Mouse (Mus musculus) midbrain, embryonic 12.5 days (tissue): ENCODE measurements around the gene Bst1. TPM values are rescaled to one million over a fixed set of nuclear protein-coding genes. Genes with fewer than 3 reads are reported as not detected.

ENCODE experiments used
- ATAC-seq: fragments of 200-750 bp; cut with Nextera tagmentation; 2 replicates; pipeline ENCODE4 v1.8.0; 2017; ENCODE audit warnings: low read depth, moderate TSS enrichment, moderate library complexity; ENCODE audit not compliant: low FRiP score
- H3K27ac ChIP-seq: fragments of 300-500 bp; sonication (generic); replicated peaks from 2 replicates; pipeline ENCODE4 v1.5.1; 2016; ENCODE audit warnings: mild to moderate bottlenecking
- H3K27me3 ChIP-seq: fragments of 300-500 bp; sonication (generic); 2 replicates; pipeline ENCODE4 v1.6.1; 2016; ENCODE audit warnings: mild to moderate bottlenecking
- H3K36me3 ChIP-seq: fragments of 300-500 bp; sonication (generic); 2 replicates; pipeline ENCODE4 v1.6.1; 2016
- H3K4me1 ChIP-seq: fragments of 300-500 bp; sonication (generic); 2 replicates; pipeline ENCODE4 v1.6.1; 2016
- H3K4me2 ChIP-seq: fragments of 300-500 bp; sonication (generic); replicated peaks from 2 replicates; pipeline ENCODE4 v1.6.1; 2016; ENCODE audit warnings: mild to moderate bottlenecking, moderate library complexity
- H3K4me3 ChIP-seq: fragments of 300-500 bp; sonication (generic); 2 replicates; pipeline ENCODE4 v1.5.1; 2016; ENCODE audit warnings: mild to moderate bottlenecking
- H3K9ac ChIP-seq: fragments of 300-500 bp; sonication (generic); replicated peaks from 2 replicates; pipeline ENCODE4 v1.6.1; 2016; ENCODE audit warnings: mild to moderate bottlenecking, moderate library complexity
- H3K9me3 ChIP-seq: fragments of 300-500 bp; sonication (generic); 2 replicates; pipeline ENCODE4 v1.6.1; 2016; ENCODE audit warnings: mild to moderate bottlenecking
- WGBS: fragments of 180-500 bp; shearing (Covaris S2); methylation state at CpG from one replicate; pipeline ENCODE4 v1.1.7; 2016; 5-methylcytosine and 5-hydroxymethylcytosine counted together
- polyA plus RNA-seq: library from polyadenylated mRNA; unstranded; fragments of >200 nt; fragmentation: Nextera tagmentation; extraction: Ambion mirVana; gene quantifications from 2 replicates; pipeline ENCODE4 v1.2.1, GENCODE M21; 2016

Gene Bst1
- polyA plus RNA-seq, 1 experiment from 2014 or later, result 0.17 TPM

DNA sequence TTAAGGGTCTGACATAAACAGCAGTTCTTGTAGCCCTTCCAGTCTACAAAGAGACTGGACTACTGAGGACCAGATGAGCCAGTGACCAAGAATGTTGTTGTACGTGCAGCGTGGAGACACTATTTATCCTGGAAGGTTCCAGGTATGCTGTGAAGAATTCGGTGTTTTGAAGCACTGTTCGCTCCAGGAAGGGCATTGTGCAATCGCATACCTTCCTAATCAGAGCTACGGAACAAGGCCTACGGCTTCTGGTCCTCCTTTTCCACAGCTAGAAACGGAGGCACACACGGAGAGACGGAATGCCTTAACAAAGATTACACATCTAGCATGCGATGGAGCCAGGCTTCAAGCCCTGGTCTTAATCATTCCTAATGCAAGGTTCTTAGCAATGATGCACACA is 2.1 kb downstream of the Bst1 start:
- Histone ChIP-seq H3K4me2 (no peak overlapping the region), H3K4me1 (no peaks in the 10 kb centered on the region), H3K9ac (no peak overlapping the region), H3K9me3 (no peaks in the 10 kb centered on the region), H3K27ac (no peak overlapping the region), H3K36me3 (no peaks in the 10 kb centered on the region), H3K4me3 (no peak overlapping the region), H3K27me3 (no peaks in the 10 kb centered on the region)
- 90% methylated on average over 11 of the region's 11 CpGs for WGBS
- ATAC-seq, result no peak

DNA sequence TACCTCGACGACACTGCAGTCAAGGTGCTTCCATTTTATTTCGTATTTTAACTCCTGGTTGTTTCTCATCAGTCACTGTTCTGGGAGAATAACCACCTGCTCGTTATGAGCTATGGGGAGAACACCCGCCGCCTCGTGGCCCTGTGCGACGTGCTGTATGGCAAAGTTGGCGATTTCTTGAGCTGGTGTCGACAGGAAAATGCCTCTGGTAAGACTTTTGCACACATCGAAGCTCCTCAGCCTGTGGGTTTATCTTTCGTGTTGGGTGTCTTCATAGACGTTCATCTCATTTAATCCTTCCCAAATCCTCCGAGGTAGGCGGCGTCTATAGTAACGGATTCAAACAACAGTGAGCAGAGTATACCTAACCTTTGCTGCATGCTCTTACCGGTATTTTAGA is 2.9 kb downstream of the Bst1 start, which contains the start of gene Fbxl5:
Fbxl5 (minus strand) TSS at position 101 of the 400 bp plus-strand sequence.
- no peak within 1 kb of the TSS for H3K9ac ChIP-seq
- ATAC-seq, result no peak
- no peaks in the 10 kb centered on the region for H3K4me1 ChIP-seq
- no peak within 1 kb of the TSS for H3K27ac ChIP-seq
- no peak within 1 kb of the TSS for H3K4me3 ChIP-seq
- no peaks in the 10 kb centered on the region for H3K36me3 ChIP-seq
- H3K27me3 ChIP-seq, result no peaks in the 10 kb centered on the region
- H3K9me3 ChIP-seq, result no peaks in the 10 kb centered on the region
- no peak within 1 kb of the TSS for H3K4me2 ChIP-seq
- 82% methylated on average over 19 of the region's 19 CpGs for whole genome bisulfite sequencing

DNA sequence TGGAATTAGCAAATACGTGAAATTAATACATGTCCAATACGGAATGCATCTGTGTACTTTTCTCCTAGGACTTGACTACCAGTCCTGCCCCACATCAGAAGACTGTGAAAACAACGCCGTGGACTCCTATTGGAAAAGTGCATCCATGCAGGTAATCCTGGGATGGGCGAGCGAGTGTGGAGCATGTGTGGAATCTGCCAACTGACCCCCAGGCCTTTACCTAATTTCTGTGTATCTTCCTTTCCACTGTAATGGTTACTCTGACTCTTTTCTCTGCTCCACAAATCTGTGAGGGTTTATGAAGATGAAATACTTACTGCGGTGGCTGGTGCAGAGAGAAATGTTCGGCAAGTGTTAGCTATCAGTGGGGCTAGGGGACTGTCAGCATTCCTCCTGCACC is 3.5 kb downstream of the Bst1 start:
- Histone ChIP-seq H3K4me2 (no peak overlapping the region), H3K36me3 (no peaks in the 10 kb centered on the region)
- WGBS, result 68% methylated on average over 8 of the region's 8 CpGs

DNA sequence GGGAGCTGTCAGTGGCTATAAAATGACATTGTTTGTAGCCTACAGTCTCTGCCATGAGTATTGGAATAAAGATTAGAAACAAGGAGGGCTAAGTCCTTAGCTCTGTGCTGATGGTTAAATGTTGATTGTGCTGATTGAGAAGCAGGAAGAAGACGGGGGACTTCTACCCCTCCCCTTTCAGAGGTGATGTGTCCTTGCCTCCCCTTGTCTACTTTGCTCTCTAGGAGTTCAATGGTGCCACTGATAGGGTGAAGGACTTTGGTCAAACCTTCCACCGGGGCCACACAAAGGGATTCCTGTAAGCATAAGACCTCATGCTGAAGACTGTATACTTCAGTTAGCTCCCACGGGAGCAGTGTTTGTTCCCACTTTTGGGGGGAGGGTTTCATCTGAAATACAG is 4.1 kb downstream of the Bst1 start:
- H3K4me2 ChIP-seq, result no peak overlapping the region
- no peaks in the 10 kb centered on the region for H3K27me3 ChIP-seq
- 86% methylated on average over 3 of the region's 3 CpGs for WGBS
- H3K9ac ChIP-seq, result no peak overlapping the region
- no peak for ATAC-seq
- H3K36me3 ChIP-seq, result no peaks in the 10 kb centered on the region
- no peak overlapping the region for H3K27ac ChIP-seq
- no peaks in the 10 kb centered on the region for H3K4me1 ChIP-seq
- no peaks in the 10 kb centered on the region for H3K9me3 ChIP-seq
- H3K4me3 ChIP-seq, result no peak overlapping the region

More for the DNA sequence above, 3.5 kb downstream of the Bst1 start:
- Histone ChIP-seq H3K4me1 (no peaks in the 10 kb centered on the region), H3K9ac (no peak overlapping the region), H3K4me3 (no peak overlapping the region), H3K27ac (no peak overlapping the region), H3K9me3 (no peaks in the 10 kb centered on the region), H3K27me3 (no peaks in the 10 kb centered on the region)
- ATAC-seq, result no peak

DNA sequence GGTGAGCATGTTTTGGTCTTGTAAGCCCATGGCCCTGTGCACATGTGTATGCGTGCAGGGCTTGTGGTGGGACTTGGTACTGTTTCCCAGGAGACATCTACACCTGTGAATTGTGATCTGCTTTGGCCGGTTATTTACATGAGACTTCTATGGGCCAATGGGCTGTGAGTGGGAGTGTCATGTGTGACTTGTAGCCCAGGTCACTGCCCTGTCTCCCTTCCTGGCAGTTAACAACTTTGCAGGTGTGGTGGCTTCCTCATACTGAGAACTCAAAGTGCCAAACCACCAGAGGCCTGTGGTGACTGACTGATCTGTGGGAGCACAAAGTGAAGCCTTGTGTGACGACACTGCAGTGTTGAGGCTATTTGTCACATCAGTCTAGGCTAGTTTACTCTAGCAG is 5.9 kb downstream of the Bst1 start:
- H3K4me3 ChIP-seq, result no peak overlapping the region
- H3K36me3 ChIP-seq, result no peaks in the 10 kb centered on the region
- H3K4me1 ChIP-seq, result no peaks in the 10 kb centered on the region
- H3K9me3 ChIP-seq, result no peaks in the 10 kb centered on the region
- no peak for ATAC-seq
- H3K27me3 ChIP-seq, result no peaks in the 10 kb centered on the region
- H3K27ac ChIP-seq, result no peak overlapping the region
- H3K4me2 ChIP-seq, result no peak overlapping the region
- 90% methylated on average over 3 of the region's 3 CpGs for WGBS
- no peak overlapping the region for H3K9ac ChIP-seq

DNA sequence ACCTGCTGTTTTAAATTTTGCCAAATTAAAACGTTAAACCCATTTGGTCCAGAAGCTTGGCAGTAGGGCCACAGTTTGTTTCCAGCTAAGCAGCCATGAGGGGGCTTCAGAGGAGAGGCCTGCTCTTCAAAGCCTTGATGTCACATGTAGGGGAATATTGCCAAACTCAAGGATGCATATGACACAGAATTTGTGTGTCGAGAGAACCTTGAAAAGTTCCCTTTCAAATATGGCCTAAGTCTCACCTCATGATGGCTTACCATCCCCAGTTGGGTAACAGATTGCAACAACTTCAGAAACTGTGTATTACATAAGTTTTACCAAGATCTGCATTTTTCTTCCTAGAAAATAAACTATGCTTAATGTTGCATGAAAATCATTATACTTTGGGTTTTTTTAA is 8.2 kb downstream of the Bst1 start:
- ATAC-seq, result no peak
- 91% methylated on average over 2 of the region's 2 CpGs for WGBS
- no peaks in the 10 kb centered on the region for H3K9me3 ChIP-seq
- H3K9ac ChIP-seq, result no peak overlapping the region
- H3K36me3 ChIP-seq, result no peaks in the 10 kb centered on the region
- H3K4me3 ChIP-seq, result no peak overlapping the region
- no peak overlapping the region for H3K27ac ChIP-seq
- no peaks in the 10 kb centered on the region for H3K27me3 ChIP-seq
- no peak overlapping the region for H3K4me2 ChIP-seq
- no peaks in the 10 kb centered on the region for H3K4me1 ChIP-seq

DNA sequence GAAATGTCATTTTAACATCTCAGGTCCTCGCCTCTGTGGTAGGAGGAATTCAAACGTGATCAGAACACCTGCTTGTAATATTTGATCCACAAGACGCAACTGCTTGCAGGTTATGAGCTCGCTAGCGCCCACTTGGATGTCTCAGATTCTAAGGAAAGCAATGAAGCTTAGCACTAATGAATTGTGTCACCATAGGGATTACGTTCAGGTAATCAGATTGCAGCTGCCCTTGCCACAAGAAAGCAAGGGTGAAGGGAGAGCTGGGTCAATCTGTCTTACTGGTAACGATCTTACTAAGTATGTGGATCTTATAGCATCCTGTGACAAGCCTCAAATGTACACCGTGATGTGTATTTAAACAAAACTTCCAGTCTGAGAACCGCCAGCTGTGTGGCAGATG is 8.7 kb downstream of the Bst1 start:
- no peak for ATAC-seq
- H3K4me2 ChIP-seq, result no peak overlapping the region
- no peaks in the 10 kb centered on the region for H3K36me3 ChIP-seq
- H3K4me1 ChIP-seq, result no peaks in the 10 kb centered on the region
- no peak overlapping the region for H3K4me3 ChIP-seq
- no peaks in the 10 kb centered on the region for H3K9me3 ChIP-seq
- no peak overlapping the region for H3K27ac ChIP-seq
- 87% methylated on average over 9 of the region's 9 CpGs for WGBS
- H3K27me3 ChIP-seq, result no peaks in the 10 kb centered on the region
- H3K9ac ChIP-seq, result no peak overlapping the region

DNA sequence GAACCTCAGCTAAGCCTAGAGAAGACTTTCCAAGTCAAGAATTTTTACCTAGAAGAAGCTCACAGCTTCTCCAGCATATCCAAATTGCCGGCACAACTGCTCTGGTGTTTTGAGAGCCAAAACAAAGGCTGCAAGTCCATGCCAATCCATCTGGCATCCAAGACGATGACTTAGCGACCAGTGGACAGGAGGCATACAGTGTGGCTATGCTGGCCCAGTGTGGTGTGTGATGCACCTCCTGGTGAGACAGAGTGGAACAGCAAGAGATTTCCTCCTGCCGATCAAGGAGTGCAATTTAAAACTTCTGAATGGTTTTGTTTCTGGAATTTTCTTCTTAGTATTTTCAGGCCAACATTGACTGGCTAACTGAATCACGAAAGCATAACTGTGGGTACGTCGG is 17.9 kb downstream of the Bst1 start:
- no peak for ATAC-seq
- Histone ChIP-seq H3K36me3 (no peaks in the 10 kb centered on the region), H3K4me3 (no peak overlapping the region), H3K4me1 (no peaks in the 10 kb centered on the region), H3K9ac (no peak overlapping the region), H3K27ac (no peak overlapping the region), H3K4me2 (no peak overlapping the region), H3K27me3 (no peaks in the 10 kb centered on the region), H3K9me3 (no peaks in the 10 kb centered on the region)
- WGBS, result 95% methylated on average over 7 of the region's 7 CpGs

DNA sequence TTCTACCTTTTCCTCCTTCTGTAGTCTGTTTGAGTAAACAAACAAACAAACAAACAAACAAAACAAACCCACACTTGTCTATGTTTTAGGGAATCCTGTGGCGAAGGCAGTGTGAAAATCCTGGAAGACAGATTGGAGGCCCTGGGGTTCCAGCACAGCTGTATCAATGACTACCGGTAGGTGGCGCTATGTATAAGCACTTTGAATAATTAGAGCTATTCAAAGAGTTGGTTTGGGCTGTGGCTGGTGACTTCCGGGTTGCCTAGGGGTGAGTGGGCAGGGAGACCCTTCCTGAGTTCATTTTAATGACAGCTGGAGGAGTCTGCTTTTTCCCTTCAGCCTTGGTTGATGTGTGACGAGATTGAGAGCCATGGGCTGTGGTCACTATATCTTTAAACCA is 18.7 kb downstream of the Bst1 start:
- Histone ChIP-seq H3K27ac (no peak overlapping the region), H3K4me2 (no peak overlapping the region), H3K27me3 (no peaks in the 10 kb centered on the region), H3K9ac (no peak overlapping the region), H3K4me1 (no peaks in the 10 kb centered on the region), H3K4me3 (no peak overlapping the region), H3K9me3 (no peaks in the 10 kb centered on the region), H3K36me3 (no peaks in the 10 kb centered on the region)
- 51% methylated on average over 5 of the region's 5 CpGs for WGBS
- ATAC-seq, result no peak

DNA sequence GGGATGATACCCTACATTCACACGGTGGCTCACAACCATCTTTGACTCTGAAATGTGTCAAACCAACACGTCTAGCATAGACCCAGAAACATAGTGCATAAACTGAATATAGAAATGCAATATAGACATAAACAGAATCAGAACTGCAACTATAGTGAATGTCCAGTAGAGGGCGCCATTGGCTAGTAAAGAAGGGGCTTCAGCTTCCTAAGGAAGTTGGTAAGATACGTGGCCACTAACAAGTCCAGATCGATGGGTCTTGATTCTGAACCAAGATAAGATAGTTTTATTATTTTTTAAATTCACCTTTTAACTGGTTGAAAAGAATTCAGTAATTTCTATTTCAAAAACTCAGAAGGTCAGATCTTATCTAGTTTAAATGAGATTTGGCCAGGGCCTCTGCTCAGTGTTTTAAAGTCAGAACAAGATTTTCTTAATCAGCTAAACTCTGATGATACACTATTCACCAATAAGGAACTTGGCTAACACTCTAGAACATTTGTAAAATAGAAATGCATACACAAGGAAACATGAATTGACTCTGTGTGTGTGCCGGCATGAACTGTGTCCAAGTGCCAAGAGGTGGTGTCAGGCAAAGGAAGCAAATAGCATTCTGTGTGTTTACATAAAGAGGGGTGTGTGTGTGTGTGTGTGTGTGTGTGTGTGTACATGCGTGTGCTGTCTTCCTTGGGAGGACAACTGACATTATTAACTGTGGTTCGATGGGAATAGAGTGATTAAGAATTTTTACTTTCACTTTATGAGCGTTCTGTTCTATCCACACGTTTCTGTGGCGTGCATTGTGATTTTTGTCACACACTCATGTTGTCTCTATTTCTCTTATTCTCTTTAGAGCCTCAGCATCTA is 22.7 kb downstream of the Bst1 start:
- Histone ChIP-seq H3K4me3 (no peak overlapping the region), H3K9me3 (peaks cover 3% of the 10 kb centered on the region; the same call in 1 of the 2 replicates), H3K9ac (no peak overlapping the region), H3K36me3 (no peaks in the 10 kb centered on the region), H3K4me1 (peaks cover 5% of the 10 kb centered on the region; the same call in 1 of the 2 replicates), H3K4me2 (no peak overlapping the region), H3K27ac (no peak overlapping the region), H3K27me3 (no peaks in the 10 kb centered on the region)
- whole genome bisulfite sequencing, result 52% methylated on average over 11 of the region's 11 CpGs
- no peak for ATAC-seq

DNA sequence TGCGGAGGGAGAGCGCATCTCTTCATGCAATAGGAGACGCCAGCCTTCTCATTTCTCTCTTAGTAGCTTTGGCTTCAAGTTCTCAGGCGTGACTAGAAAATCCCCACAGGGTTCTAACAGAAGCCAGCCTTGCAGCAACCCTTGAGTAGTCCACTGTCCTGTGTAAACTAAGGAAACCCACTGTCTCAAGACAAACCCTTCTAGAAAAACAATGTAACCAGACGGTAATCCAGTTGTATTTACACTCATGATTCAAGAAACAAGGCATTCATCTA is 23.3 kb downstream of the Bst1 start:
- no peak for ATAC-seq
- WGBS, result 80% methylated on average over 5 of the region's 5 CpGs
- Histone ChIP-seq H3K4me2 (no peak overlapping the region), H3K27ac (no peak overlapping the region), H3K4me1 (peaks cover 8% of the 10 kb centered on the region; the same call in 1 of the 2 replicates), H3K9me3 (peaks cover 3% of the 10 kb centered on the region; the same call in 1 of the 2 replicates), H3K9ac (no peak overlapping the region), H3K27me3 (no peaks in the 10 kb centered on the region), H3K4me3 (no peak overlapping the region), H3K36me3 (no peaks in the 10 kb centered on the region)

DNA sequence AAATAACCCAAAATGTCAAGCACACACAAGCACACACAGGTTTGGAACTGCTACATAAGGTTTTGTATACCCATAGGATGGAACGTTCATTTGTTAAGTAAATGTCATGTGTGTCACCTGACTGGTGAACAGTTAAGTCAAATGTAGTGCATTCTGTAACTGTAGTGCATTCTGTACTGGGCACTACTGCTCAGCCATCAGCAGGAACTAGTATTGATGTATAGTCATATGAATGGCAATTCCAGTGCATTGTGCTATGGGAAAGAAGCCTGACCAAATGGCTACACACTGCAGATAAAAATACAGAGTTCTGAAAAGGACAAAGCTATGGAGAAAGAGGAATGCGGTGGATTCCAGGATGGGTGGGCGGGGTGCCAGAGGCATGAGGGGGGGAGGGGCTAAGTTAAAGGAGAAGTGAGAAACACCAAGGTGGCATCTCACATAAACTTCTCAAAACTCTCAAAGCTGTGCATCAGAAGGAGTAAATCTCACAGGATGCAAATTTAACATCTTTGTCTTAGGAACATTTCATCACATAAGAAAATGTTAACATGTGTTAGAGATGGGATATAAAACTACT is 24.0 kb downstream of the Bst1 start:
- Histone ChIP-seq H3K36me3 (no peaks in the 10 kb centered on the region), H3K9ac (no peak overlapping the region), H3K27ac (no peak overlapping the region), H3K27me3 (no peaks in the 10 kb centered on the region), H3K4me1 (peaks cover 8% of the 10 kb centered on the region; the same call in 1 of the 2 replicates), H3K4me3 (no peak overlapping the region), H3K4me2 (no peak overlapping the region), H3K9me3 (peaks cover 3% of the 10 kb centered on the region; the same call in 1 of the 2 replicates)
- ATAC-seq, result no peak
- 72% methylated on average over 3 of the region's 3 CpGs for WGBS
